Mouse (Mus musculus) myocyte (in vitro differentiated cells): ENCODE results near the gene Slc17a9.

ENCODE experiments used
- CEBPB ChIP-seq: IDR thresholded peaks from 2 replicates; pipeline ENCODE4 v1.6.1; 2011; ENCODE audit warnings: mild to moderate bottlenecking, moderate library complexity; ENCODE audit not compliant: poor library complexity, insufficient read depth, severe bottlenecking
- POLR2A ChIP-seq: IDR thresholded peaks from one replicate; pipeline ENCODE4 v1.6.1; 2011; ENCODE audit warnings: low read depth, mild to moderate bottlenecking, control low read depth, moderate library complexity; ENCODE audit not compliant: insufficient read length
- REST ChIP-seq: IDR thresholded peaks from one replicate; pipeline ENCODE4 v1.6.1; 2011; ENCODE audit warnings: mild to moderate bottlenecking, control low read depth, moderate library complexity; ENCODE audit not compliant: insufficient read depth, insufficient read length
- TCF12 ChIP-seq: IDR thresholded peaks from one replicate; pipeline ENCODE4 v1.6.1; 2011; ENCODE audit warnings: mild to moderate bottlenecking, control low read depth; ENCODE audit not compliant: poor library complexity, insufficient read depth, severe bottlenecking

- TF ChIP-seq POLR2A (no peak), TCF12 (no peak), REST (no peak), CEBPB (no peak)
Measured at GRCm38 (mm10) chr2:180703175-180703574, 21.9 kb upstream of the Slc17a9 start.
